15 mouse cellular contexts compared by ENCODE assay signal in genomic region chr10:67919706-67920105, GRCm38 (mm10). TPM values are rescaled to one million over a fixed set of nuclear protein-coding genes. Genes with fewer than 3 reads are reported as not detected.
"Had no signal": no experiment of that assay in that cellular context is flagged by ENCODE, and none has a peak within 500 bp of the region (broad histone marks: within the 10 kb centered on the region; RNA-seq: fewer than 3 reads in every experiment).

No protein-coding gene starts in this region.

- DNase-seq: cerebellum, adult 9-11 months; cerebellum, postnatal 10 days; cerebellum, postnatal 14 days; cerebellum, postnatal 25 days; cerebellum, postnatal 36 days; embryo, embryonic 11 days; forebrain, postnatal 0 days; gastrocnemius, adult 2 months; gastrocnemius, postnatal 10 days; gastrocnemius, postnatal 14 days; gastrocnemius, postnatal 25 days; gastrocnemius, postnatal 36 days; heart, adult 18-20 months; heart, adult 2 months had no signal

RNA-seq across cellular contexts. Expression of gene Zfp365, which starts 7.2 kb away (rescaled TPM):
- total RNA-seq: granulocyte monocyte progenitor cell, adult 5-6 weeks had no signal
